Mouse (Mus musculus): ENCODE measurements around the gene Henmt1.

Gene Henmt1

DNA sequence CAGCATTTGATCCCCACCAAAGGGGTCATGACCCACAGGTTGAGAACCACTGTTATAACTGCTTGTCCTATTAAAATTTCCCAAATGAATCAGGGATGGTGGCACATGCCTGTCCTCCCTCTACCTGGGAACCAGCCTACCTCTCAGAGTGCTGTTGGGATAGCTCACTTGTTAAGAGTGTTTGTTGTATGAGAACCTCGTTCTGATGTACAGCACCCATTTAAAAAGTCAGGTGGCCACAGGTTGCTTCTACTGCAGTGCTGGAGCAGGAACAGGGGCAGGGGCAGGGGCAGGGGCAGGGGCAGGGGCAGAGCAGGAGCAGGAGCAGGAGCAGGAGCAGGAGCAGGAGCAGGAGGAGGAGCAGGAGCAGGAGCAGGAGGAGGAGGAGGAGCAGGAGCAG, 59.5 kb downstream of the Henmt1 start:
- no peak for DNase-seq

DNA sequence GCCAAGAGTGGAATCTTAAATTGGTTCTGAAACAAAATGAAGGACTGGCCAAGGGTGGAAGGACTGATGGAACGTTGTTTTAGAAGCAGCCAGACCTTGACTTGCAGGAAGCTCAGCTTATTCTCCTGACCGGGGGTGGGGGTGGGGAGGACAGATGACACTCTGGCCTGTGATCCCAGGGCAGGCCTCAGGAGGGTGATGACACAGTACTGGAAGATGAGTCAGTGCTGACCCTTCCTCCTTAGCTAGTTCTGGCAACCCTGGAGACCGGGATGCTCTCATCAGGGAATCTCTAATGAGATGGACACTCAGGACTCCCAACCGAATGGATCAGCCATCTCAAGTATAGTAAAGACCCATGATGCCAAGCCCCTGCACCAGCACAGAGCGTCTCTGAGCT, 66.1 kb downstream of the Henmt1 start:
- no peak for DNase-seq

DNA sequence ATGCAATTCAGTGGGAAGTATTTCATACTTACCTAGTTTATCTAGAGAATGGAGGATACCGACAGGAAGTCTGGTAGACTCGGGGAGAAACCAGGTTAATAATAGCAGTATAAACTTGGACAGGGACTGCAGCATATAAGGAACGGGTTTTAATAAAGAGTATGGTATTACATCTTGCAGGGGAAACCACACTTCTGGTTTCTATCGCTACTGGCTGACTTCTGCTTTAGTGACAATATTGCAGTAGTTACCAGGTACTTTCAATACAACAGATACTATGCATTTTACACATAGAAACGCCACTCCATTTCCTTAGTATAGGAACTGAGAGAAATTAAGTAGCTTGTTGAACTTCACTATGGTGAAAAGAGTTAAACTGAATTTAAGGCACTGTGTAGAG, 68.5 kb downstream of the Henmt1 start:
- DNase-seq, result no peak

Measured in kidney, postnatal 10 days (tissue).